Comparison of ENCODE assay signal across 10 mouse cellular contexts in genomic region chr2:21010806-21011397, GRCm38 (mm10). TPM values are rescaled to one million over a fixed set of nuclear protein-coding genes. Genes with fewer than 3 reads are reported as not detected.
DNase-seq lines count a peak whose midpoint lies in the region; ATAC-seq and TF ChIP-seq lines count a peak whose summit lies in the region.
"Had no signal": no experiment of that assay in that cellular context is flagged by ENCODE, and none has a peak within 500 bp of the region (broad histone marks: within the 10 kb centered on the region; RNA-seq: fewer than 3 reads in every experiment).

No protein-coding gene starts in this region.

- H3K4me2 ChIP-seq in stomach, embryonic 15.5 days = no peak overlapping the region
- no peak overlapping the region for H3K4me2 ChIP-seq in stomach, postnatal 0 days (replicated peaks; ENCODE audit: low read depth)
- H3K4me2 ChIP-seq in forebrain, embryonic 15.5 days (replicated peaks) = peak overlapping the region; percentile 16; the same call in 1 of the 2 replicates
- peak overlapping the region; percentile 3; the same call in 1 of the 2 replicates for H3K4me2 ChIP-seq in midbrain, embryonic 11.5 days

- 63% methylated on average over 11 of the region's 11 CpGs for WGBS in stomach, embryonic 15.5 days
- WGBS in stomach, postnatal 0 days = 62% methylated on average over 11 of the region's 11 CpGs
- WGBS in forebrain, embryonic 15.5 days = 3% methylated on average over 11 of the region's 11 CpGs
- 19% methylated on average over 11 of the region's 11 CpGs for WGBS in midbrain, embryonic 11.5 days

- H3K9ac ChIP-seq in stomach, embryonic 15.5 days = no peak overlapping the region
- H3K9ac ChIP-seq in stomach, postnatal 0 days (ENCODE audit: low read length) = no peak overlapping the region
- H3K9ac ChIP-seq in forebrain, embryonic 15.5 days (replicated peaks) = peak overlapping the region; percentile 28; the same call in 1 of the 2 replicates
- H3K9ac ChIP-seq in midbrain, embryonic 11.5 days (ENCODE audit: low read length) = peak overlapping the region; percentile 64

- no peak for TF ChIP-seq EP300 in stomach, postnatal 0 days (optimal IDR thresholded peaks at IDR 0.05)

- no peak for TF ChIP-seq CTCF in stomach, postnatal 0 days (IDR thresholded peaks at IDR 0.05; ENCODE audit: low read depth)

- peak; percentile 43; the same call in 1 of the 2 replicates for ATAC-seq in stomach, embryonic 15.5 days (ENCODE audit: insufficient read depth, low FRiP score, low read depth)
- ATAC-seq in stomach, postnatal 0 days (ENCODE audit: low FRiP score, low TSS enrichment) = no peak
- ATAC-seq in forebrain, embryonic 15.5 days (replicated peaks) = peak; percentile 90
- peak; percentile 93 for ATAC-seq in midbrain, embryonic 11.5 days (ENCODE audit: low FRiP score)

- H3K27ac ChIP-seq in stomach, embryonic 15.5 days = no peak overlapping the region
- H3K27ac ChIP-seq in stomach, postnatal 0 days (replicated peaks) = no peak overlapping the region
- peak overlapping the region; percentile 94 for H3K27ac ChIP-seq in forebrain, embryonic 15.5 days (replicated peaks)
- peak overlapping the region; percentile 99 for H3K27ac ChIP-seq in midbrain, embryonic 11.5 days (ENCODE audit: low read depth, low read length)

- H3K27me3 ChIP-seq in stomach, embryonic 15.5 days (replicated peaks) = no peaks in the 10 kb centered on the region
- H3K27me3 ChIP-seq in stomach, postnatal 0 days (ENCODE audit: control insufficient read depth, insufficient read depth, low read length) = no peaks in the 10 kb centered on the region
- H3K27me3 ChIP-seq in forebrain, embryonic 15.5 days = no peaks in the 10 kb centered on the region
- no peaks in the 10 kb centered on the region for H3K27me3 ChIP-seq in midbrain, embryonic 11.5 days (ENCODE audit: control insufficient read depth, insufficient read depth, low read length)

- H3K4me3 ChIP-seq in stomach, embryonic 15.5 days (replicated peaks) = no peak overlapping the region
- H3K4me3 ChIP-seq in stomach, postnatal 0 days (ENCODE audit: low read depth, low read length) = no peak overlapping the region
- H3K4me3 ChIP-seq in forebrain, embryonic 15.5 days = no peak overlapping the region
- no peak overlapping the region for H3K4me3 ChIP-seq in midbrain, embryonic 11.5 days (ENCODE audit: low read depth, low read length)

- DNase-seq in stomach, postnatal 0 days (ENCODE audit: low spot score) = no peak
- DNase-seq in midbrain, embryonic 11.5 days (ENCODE audit: low spot score, missing footprints) = peak; percentile 97
- DNase-seq in adrenal gland, postnatal 4 days (ENCODE audit: low spot score in 2 of 2) = no peak
- no peak for DNase-seq in lung, postnatal 36 days
- DNase-seq in layer of hippocampus, adult 8-10 months (ENCODE audit: low spot score in 2 of 2) = no peak
- no peak for DNase-seq in kidney, adult 18-20 months
- DNase-seq: gastrocnemius, postnatal 25 days; lung, postnatal 10 days had no signal

- no peaks in the 10 kb centered on the region for H3K9me3 ChIP-seq in stomach, embryonic 15.5 days
- H3K9me3 ChIP-seq in stomach, postnatal 0 days (ENCODE audit: control insufficient read depth, low read length) = no peaks in the 10 kb centered on the region
- no peaks in the 10 kb centered on the region for H3K9me3 ChIP-seq in forebrain, embryonic 15.5 days
- H3K9me3 ChIP-seq in midbrain, embryonic 11.5 days (ENCODE audit: control insufficient read depth, low read length) = no peaks in the 10 kb centered on the region

- no peaks in the 10 kb centered on the region for H3K36me3 ChIP-seq in stomach, embryonic 15.5 days
- no peaks in the 10 kb centered on the region for H3K36me3 ChIP-seq in stomach, postnatal 0 days (ENCODE audit: control insufficient read depth, insufficient read depth, low read length)
- H3K36me3 ChIP-seq in forebrain, embryonic 15.5 days = no peaks in the 10 kb centered on the region
- H3K36me3 ChIP-seq in midbrain, embryonic 11.5 days (ENCODE audit: control insufficient read depth, insufficient read depth, low read length) = no peaks in the 10 kb centered on the region

- no peaks in the 10 kb centered on the region for H3K4me1 ChIP-seq in stomach, embryonic 15.5 days
- H3K4me1 ChIP-seq in stomach, postnatal 0 days (replicated peaks; ENCODE audit: control insufficient read depth, insufficient read depth) = no peaks in the 10 kb centered on the region
- H3K4me1 ChIP-seq in forebrain, embryonic 15.5 days = peaks cover 29% of the 10 kb centered on the region
- H3K4me1 ChIP-seq in midbrain, embryonic 11.5 days (ENCODE audit: control insufficient read depth, insufficient read depth, low read length) = peaks cover 36% of the 10 kb centered on the region

RNA-seq across cellular contexts. Expression of gene Arhgap21, which starts 42.2 kb away (rescaled TPM):
- polyA plus RNA-seq in stomach, embryonic 15.5 days (2015; fragmentation: Nextera tagmentation; extraction: Ambion mirVana) = 11.9 and 14.5 TPM in 2 replicates
- 5.2 and 5.5 TPM in 2 replicates for polyA plus RNA-seq in stomach, postnatal 0 days (2015; fragmentation: Nextera tagmentation; extraction: Ambion mirVana)
- 41.5 and 42.3 TPM in 2 replicates for polyA plus RNA-seq in forebrain, embryonic 15.5 days (2015; fragmentation: Nextera tagmentation; extraction: Ambion mirVana)
- 56.9 and 57.4 TPM in 2 replicates for polyA plus RNA-seq in midbrain, embryonic 11.5 days (2014; fragmentation: Nextera tagmentation; extraction: Ambion mirVana)
- 100 to 1,000 TPM in 1 of 2 experiments, 10 to 100 TPM in 1; 86.5 to 106 TPM for total RNA-seq in adrenal gland, postnatal 4 days (2021)
- 100 to 1,000 TPM; 309 to 366 (median 334) TPM for total RNA-seq in layer of hippocampus, adult 8-10 months (2022)

Comparison
In these comparisons a context has a peak if more than half of its experiments do, and no peak if none do; other contexts are left out.
1. H3K27ac ChIP-seq: peak in forebrain, embryonic 15.5 days (single experiment) and midbrain, embryonic 11.5 days (single experiment); none in stomach, embryonic 15.5 days (single experiment) and stomach, postnatal 0 days (single experiment).
2. H3K4me2 ChIP-seq: peak in forebrain, embryonic 15.5 days (single experiment) and midbrain, embryonic 11.5 days (single experiment); none in stomach, embryonic 15.5 days (single experiment) and stomach, postnatal 0 days (single experiment).
3. H3K9ac ChIP-seq: peak in forebrain, embryonic 15.5 days (single experiment) and midbrain, embryonic 11.5 days (single experiment); none in stomach, embryonic 15.5 days (single experiment) and stomach, postnatal 0 days (single experiment).